Mouse (Mus musculus): Measurements from ENCODE around the gene Usp24. TPM values are rescaled to one million over a fixed set of nuclear protein-coding genes. Genes with fewer than 3 reads are reported as not detected.

The Usp24 gene
- total and polyA plus RNA-seq, 3 experiments: 13.0 to 25.7 (median 13.9) TPM

GRCm38 (mm10) chr4:106422597-106422996 lies 106.6 kb downstream of the Usp24 start:
- H3K27ac ChIP-seq (ENCODE audit: insufficient read depth, low read depth): no peak overlapping the region
- in situ Hi-C loops (cut with MboI; ENCODE audit: low pct_ligation_motif_present, low pct_unique_long_range_greater_than_20kb, low sequenced_read_pairs): no loop called here
- H3K4me1 ChIP-seq (ENCODE audit: control insufficient read depth in 1 of 2, insufficient read depth in 2 of 2): peaks cover 0 to under 1% of the 10 kb centered on the region in 2 experiments; a peak in 1 of 4 replicates
- TF ChIP-seq MEF2A (IDR thresholded peaks at IDR 0.05; ENCODE audit: borderline replicate concordance, low read depth, low read length): no peak
- TF ChIP-seq PAX5 (IDR thresholded peaks at IDR 0.05; ENCODE audit: low read length): no peak
- TF ChIP-seq ETS1 (conservative IDR thresholded peaks at IDR 0.05; ENCODE audit: low read depth, low read length): no peak
- no peak for TF ChIP-seq KAT2A (IDR thresholded peaks at IDR 0.05; ENCODE audit: insufficient replicate concordance, low read length)
- no peak for TF ChIP-seq RCOR1 (conservative IDR thresholded peaks at IDR 0.05; ENCODE audit: low read depth, low read length)
- TF ChIP-seq ELF1 (IDR thresholded peaks at IDR 0.05; ENCODE audit: low read depth, low read length): no peak
- TF ChIP-seq NRF1 (IDR thresholded peaks at IDR 0.05; ENCODE audit: low read depth, low read length): no peak
- TF ChIP-seq BHLHE40 (IDR thresholded peaks at IDR 0.05; ENCODE audit: low read depth, low read length): no peak
- no peak for TF ChIP-seq MAZ (IDR thresholded peaks at IDR 0.05; ENCODE audit: low read depth, low read length)
- TF ChIP-seq CHD1 (IDR thresholded peaks at IDR 0.05; ENCODE audit: low read depth, low read length): no peak
- TF ChIP-seq MAFK (IDR thresholded peaks at IDR 0.05; ENCODE audit: insufficient replicate concordance, low read length): no peak
- TF ChIP-seq GABPA (IDR thresholded peaks at IDR 0.05; ENCODE audit: insufficient replicate concordance, low read depth, low read length): no peak
- no peak for TF ChIP-seq ZMIZ1 (IDR thresholded peaks at IDR 0.05; ENCODE audit: low read depth, low read length)
- no peak for TF ChIP-seq EP300 (IDR thresholded peaks at IDR 0.05; ENCODE audit: low read length)
- TF ChIP-seq SMC3 (IDR thresholded peaks at IDR 0.05; ENCODE audit: low read depth, low read length): no peak
- no peak for TF ChIP-seq JUND (conservative IDR thresholded peaks at IDR 0.05; ENCODE audit: low read depth, low read length)
- TF ChIP-seq ZNF384 (IDR thresholded peaks at IDR 0.05; ENCODE audit: low read depth, low read length): no peak
- no peaks in the 10 kb centered on the region for H3K27me3 ChIP-seq (replicated peaks)
- no peak overlapping the region for H3K4me2 ChIP-seq (ENCODE audit: insufficient read depth, low read depth, poor library complexity, severe bottlenecking)
- no peaks in the 10 kb centered on the region for H3K9me3 ChIP-seq (replicated peaks; ENCODE audit: low read length)
- no peak for DNase-seq (ENCODE audit: extremely low read depth)
- no peak overlapping the region for H3K9ac ChIP-seq (ENCODE audit: insufficient read depth, low read depth)
- dilution Hi-C loops (cut with MboI; ENCODE audit: extremely low pct_ligation_motif_present, extremely low pct_unique_long_range_greater_than_20kb, low sequenced_read_pairs): no loop called here
- no peak overlapping the region for H3K4me3 ChIP-seq (replicated peaks in 1 of 3; ENCODE audit: low read depth in 2 of 3, low read length in 2 of 3, poor library complexity in 1 of 3)
- peaks cover 45 to 83% of the 10 kb centered on the region in 2 experiments for H3K36me3 ChIP-seq (replicated peaks in 1 of 2; ENCODE audit: control insufficient read depth in 1 of 2, insufficient read depth in 1 of 2, low read length in 1 of 2)
- no peaks in the 10 kb centered on the region for H3K79me2 ChIP-seq (replicated peaks; ENCODE audit: control insufficient read depth, extremely low read depth, insufficient read depth, poor library complexity, severe bottlenecking)

GRCm38 (mm10) chr4:106424560-106424959 lies 108.5 kb downstream of the Usp24 start:
- in situ Hi-C loops (cut with MboI; ENCODE audit: low pct_ligation_motif_present, low pct_unique_long_range_greater_than_20kb, low sequenced_read_pairs): no loop called here
- Histone ChIP-seq H3K4me2 (ENCODE audit: insufficient read depth, low read depth, poor library complexity, severe bottlenecking) (no peak overlapping the region), H3K4me3 (replicated peaks in 1 of 3; ENCODE audit: low read depth in 2 of 3, low read length in 2 of 3, poor library complexity in 1 of 3) (no peak overlapping the region), H3K36me3 (replicated peaks in 1 of 2; ENCODE audit: control insufficient read depth in 1 of 2, insufficient read depth in 1 of 2, low read length in 1 of 2) (peaks cover 38 to 81% of the 10 kb centered on the region in 2 experiments), H3K9me3 (replicated peaks; ENCODE audit: low read length) (no peaks in the 10 kb centered on the region), H3K79me2 (replicated peaks; ENCODE audit: control insufficient read depth, extremely low read depth, insufficient read depth, poor library complexity, severe bottlenecking) (no peaks in the 10 kb centered on the region), H3K9ac (ENCODE audit: insufficient read depth, low read depth) (no peak overlapping the region), H3K4me1 (ENCODE audit: control insufficient read depth in 1 of 2, insufficient read depth in 2 of 2) (peaks cover 0 to 17% of the 10 kb centered on the region in 2 experiments; a peak in 2 of 4 replicates), H3K27ac (ENCODE audit: insufficient read depth, low read depth) (no peak overlapping the region), H3K27me3 (replicated peaks) (no peaks in the 10 kb centered on the region)
- DNase-seq (ENCODE audit: extremely low read depth): no peak
- dilution Hi-C loops (cut with MboI; ENCODE audit: extremely low pct_ligation_motif_present, extremely low pct_unique_long_range_greater_than_20kb, low sequenced_read_pairs): no loop called here
- TF ChIP-seq NELFE (IDR thresholded peaks at IDR 0.05; ENCODE audit: low read depth, low read length): no peak
- no peak for TF ChIP-seq MXI1 (IDR thresholded peaks at IDR 0.05; ENCODE audit: low read depth, low read length)
- TF ChIP-seq USF2 (conservative IDR thresholded peaks at IDR 0.05; ENCODE audit: low read depth, low read length): no peak
- no peak for TF ChIP-seq CTCF (conservative IDR thresholded peaks at IDR 0.05 in 1 of 2, IDR thresholded peaks at IDR 0.05 in 1 of 2; ENCODE audit: low read depth in 2 of 2, low read length in 2 of 2)
- TF ChIP-seq ETS1 (conservative IDR thresholded peaks at IDR 0.05; ENCODE audit: low read depth, low read length): no peak
- TF ChIP-seq TCF12 (IDR thresholded peaks at IDR 0.05; ENCODE audit: low read depth, low read length): no peak
- TF ChIP-seq MAZ (IDR thresholded peaks at IDR 0.05; ENCODE audit: low read depth, low read length): no peak
- TF ChIP-seq SIN3A (IDR thresholded peaks at IDR 0.05; ENCODE audit: low read length): no peak
- TF ChIP-seq POLR2AphosphoS2 (IDR thresholded peaks at IDR 0.05; ENCODE audit: low read depth, low read length): no peak
- no peak for TF ChIP-seq IRF4 (IDR thresholded peaks at IDR 0.05; ENCODE audit: low read depth, low read length)
- no peak for TF ChIP-seq ELF1 (IDR thresholded peaks at IDR 0.05; ENCODE audit: low read depth, low read length)
